Mouse (Mus musculus) frontal cortex, postnatal 25 days (tissue): ENCODE results near the gene Gtpbp1.
"Not testable (repeated sequence)": the region's sequence is repeated elsewhere in the genome, so short reads cannot be mapped to it uniquely, and the experiment has no call there.

Source experiments
- DNase-seq, 2 experiments: peaks; one replicate each; pipeline ENCODE4 v3.0.0; 2022; ENCODE audit warnings: low spot score in 2 of 2

Gene Gtpbp1

DNA sequence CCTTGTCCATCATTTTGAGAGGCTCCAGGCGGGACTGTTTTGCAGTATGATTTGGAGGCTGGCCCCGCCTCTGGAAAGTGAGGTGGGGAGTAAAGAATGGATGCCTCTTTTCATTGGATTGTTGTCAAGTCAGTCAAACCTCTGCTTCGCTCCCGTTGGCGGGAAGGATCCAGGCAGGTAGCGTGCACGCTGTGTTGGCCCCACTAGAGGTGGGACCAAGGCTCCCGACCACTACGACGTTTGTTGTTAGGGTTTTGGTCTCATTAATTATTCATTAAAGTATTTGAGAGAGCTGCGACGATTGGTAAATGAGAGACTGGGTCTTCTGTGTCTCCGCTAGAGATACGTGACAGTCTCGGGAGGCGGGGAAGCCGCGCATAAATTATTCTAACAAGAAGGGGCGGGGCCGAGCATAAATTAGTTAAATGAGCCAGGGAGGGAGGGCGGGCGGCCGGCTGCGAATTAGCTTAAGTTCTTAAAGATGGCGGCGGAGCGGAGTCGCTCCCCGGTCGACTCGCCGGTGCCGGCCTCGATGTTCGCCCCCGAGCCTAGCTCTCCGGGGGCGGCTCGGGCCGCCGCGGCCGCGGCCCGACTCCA is at the start of gene Gtpbp1:
Gtpbp1 (plus strand) TSS at position 420 of the 597 bp plus-strand sequence.
- DNase-seq, result peak; percentile 85 to 93

DNA sequence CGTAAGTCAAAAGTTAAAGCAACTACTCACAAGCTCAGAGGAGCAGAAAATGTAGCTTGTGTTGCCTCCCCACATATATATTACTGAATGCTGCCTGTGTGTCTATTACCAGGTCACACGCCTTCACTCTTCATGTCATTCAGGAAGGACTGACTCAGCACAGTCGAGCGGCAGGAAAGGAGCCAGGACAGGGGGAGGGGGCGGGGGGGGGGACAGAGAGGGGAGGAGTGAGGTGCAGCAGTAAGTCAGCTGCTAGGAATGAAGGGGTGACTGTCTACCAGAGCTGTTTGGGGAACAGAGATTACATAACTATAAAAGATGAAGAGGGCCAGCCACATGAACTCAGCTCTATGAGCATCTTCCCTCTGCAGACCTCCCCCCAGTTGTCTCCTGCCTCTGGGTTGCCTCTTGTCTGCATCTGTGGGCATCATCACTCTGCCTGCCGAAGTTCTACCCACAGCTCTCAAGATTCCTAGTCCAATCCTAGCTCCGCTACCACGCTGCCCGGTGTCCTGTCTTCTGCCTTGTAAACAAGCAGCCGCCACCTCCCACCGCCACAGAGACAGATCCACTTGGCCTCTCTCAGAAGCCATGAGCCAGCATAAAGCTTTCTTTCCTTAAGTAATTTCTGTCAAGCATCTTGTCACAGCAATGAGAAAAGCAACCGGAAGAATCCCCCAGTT is 49.4 kb upstream of the Gtpbp1 start:
- no peak for DNase-seq

DNA sequence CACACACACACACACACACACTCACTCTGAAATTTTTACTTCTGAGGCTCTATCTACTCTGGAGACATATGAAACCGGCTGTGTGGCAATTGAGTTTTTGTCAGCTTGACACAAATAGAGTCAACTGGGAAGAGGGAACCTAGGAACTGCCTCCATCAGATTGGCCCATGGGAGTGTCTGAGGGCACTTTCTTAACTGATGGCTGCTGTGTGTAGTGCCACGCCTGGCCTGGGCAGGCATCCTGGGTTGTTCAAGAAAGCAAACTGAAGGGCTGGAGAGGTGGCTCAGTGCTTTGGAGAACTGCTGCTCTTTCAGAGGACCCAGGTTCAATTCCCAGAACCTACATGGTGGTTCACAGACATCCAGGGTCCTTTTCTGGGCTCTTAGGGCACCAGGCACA is 45.2 kb upstream of the Gtpbp1 start:
- DNase-seq, result no peak

DNA sequence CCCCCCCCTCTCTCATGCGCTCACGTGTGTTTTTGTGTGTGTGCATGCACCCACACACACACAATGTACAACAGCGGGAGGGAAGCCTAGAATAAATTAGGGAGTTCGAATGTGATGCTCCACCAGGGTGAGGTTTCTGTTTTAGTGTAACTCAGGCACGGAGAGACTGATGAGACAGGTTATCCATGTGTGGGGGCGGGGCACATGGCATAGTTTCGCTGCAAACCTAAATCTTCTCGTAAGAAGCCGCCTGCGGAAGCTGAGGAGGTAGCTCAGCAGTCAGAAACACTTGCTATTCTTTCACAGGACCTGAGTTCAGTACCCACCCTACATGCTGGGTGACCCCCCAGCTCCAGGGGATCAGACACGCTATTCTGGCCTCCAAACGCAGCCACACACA is 42.5 kb upstream of the Gtpbp1 start:
- DNase-seq, result no peak

DNA sequence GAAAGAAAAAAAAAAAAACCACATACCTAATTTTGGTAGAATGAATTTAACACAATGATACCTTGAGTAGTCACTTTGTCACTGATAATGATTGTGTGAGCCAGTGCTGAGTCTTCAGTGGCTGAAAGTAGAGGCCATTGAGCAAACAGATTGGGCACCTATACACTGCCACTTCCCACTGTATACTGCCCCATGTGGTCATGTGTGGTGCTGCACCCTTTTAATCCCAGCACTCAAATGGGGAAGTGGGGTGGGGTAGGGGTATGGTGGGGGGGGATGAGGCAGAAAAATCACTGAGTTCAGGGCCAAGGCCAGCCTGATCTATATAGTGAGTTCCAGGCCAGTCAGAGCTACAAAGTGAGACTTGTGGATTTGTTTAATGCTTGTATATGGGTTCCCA is 40.1 kb upstream of the Gtpbp1 start:
- no peak for DNase-seq

DNA sequence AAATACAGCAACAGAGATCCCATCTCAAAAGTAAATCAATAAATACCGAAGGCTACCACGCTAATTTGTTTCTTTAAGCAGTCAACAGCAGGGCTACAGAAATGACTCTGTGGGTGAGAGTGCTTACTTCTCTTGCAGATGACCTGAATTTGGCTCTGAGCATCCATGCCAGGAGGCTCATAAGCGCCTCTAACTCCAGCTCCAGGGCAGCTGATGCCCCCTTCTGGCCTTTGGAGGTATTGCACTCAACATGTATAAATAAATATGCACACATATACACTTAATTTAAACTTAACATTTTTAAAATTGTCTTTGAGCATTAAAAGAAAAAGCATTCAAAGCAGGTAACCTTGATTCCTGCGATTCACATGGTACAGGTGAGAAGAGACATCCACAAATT is 39.2 kb upstream of the Gtpbp1 start:
- DNase-seq, result no peak

DNA sequence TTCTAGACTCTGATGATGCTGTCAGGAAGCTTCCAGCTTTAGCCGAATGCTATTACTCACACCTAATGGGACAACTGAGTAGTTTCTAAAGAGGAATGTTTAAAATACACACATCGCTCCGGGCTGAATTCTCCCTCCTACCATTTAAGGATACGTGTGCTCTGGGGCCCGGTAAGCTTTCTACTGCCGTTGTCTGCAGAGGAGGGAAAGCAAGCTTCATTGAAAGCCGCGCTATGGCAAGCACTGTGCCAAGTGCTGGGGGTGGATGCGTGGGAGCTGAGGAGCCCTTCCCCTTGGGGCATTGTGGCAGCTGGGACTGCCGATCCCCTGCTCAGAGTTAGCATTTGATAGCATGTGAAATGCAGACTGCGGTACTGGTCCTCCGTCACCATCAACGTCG is 34.2 kb upstream of the Gtpbp1 start:
- DNase-seq, result no peak

DNA sequence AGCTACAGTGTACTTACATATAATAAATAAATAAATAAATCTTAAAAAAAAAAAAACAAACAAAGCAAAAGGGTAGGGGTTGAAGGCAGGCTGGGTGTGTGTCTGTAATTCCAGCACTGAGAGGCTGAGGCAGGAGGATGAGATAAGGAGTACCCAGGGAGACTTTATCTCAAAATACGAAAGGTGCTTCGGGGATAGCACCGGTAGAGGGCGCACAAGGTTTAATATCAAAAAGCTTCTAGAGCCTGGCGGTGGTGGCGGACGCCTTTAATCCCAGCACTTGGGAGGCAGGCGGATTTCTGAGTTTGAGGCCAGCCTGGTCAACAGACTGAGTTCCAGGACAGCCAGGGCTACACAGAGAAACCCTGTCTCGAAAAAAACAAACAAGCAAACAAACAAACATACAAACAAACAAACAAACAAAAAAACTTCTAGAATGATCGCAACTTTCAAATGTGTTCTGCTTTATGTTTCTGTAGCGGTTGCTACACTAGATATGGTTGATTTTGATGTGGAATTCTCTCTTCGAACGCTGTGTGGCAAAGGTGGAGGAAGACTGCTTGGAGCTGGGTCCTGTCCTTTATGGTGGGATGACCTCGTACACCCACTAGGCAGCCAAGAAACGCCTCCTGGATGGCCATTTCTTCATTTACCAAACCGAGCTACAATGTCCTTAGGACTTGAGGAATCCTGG is 32.7 kb upstream of the Gtpbp1 start:
- peak; percentile 86 to 91 for DNase-seq

DNA sequence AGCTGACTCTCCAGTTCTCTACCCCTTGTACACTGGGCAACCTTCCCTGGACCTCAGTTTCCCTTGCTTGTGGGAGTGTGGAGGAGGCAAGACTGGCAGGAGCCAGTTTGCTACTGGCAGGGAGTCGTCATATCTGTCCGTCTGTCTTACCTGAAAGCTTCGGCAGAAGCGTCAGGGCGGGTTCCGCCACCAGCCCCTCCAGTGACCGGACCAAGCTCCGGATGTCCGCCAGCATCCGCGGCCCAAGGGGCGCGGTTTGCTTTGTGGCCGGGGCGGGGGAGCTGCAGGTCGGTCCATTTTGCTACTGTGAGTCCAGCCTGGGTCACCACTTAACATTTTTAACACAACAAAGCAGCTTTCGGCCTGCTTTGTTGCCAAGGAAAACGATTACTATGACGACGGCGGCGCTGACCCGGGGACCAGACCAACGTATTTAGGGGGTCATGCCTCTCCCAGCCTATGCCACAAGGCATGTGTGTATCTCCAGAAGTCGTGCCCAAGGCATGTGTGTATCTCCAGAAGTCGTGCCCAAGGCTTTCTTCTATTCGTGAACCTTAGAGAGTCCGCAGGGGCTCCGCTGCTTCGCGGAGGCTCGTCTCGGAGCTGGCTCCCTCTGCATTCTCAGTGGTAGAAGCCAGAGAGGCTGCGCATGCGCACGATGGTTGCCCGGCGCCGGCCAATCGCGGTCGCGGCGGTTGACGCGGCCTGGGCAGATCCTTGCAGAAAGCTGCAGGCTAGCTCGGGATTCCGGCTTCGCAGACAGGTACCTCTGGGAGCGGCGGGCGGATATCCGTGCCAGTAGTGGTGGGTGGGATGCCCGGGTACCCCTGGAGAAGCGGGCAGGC is 31.9 kb upstream of the Gtpbp1 start, which contains the start of the genes Fam227a and Cby1:
Fam227a (minus strand) TSS at position 426 of the 845 bp plus-strand sequence.
Cby1 (plus strand) TSS at position 669 of the 845 bp plus-strand sequence.
- peak; percentile 96 to 97 for DNase-seq

DNA sequence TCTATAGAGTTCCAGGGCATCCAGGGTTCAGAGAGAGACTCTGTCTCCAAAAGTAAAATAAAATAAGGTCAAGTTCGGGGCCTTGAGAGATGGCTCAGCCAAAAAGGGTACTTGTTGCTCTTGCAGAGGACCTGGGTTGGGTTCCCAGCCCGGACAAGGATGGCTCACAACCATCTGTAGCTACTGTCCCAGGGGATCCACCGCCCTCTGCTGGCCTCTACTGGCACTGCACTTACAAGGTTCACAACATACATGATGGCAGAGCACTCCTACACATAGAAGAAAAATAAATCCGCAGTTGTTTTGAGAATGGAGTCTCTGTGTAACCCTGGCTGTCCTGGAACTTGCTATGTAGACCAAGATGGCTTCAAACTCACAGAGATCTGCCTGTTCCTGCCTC is 28.8 kb upstream of the Gtpbp1 start:
- DNase-seq, result no peak

DNA sequence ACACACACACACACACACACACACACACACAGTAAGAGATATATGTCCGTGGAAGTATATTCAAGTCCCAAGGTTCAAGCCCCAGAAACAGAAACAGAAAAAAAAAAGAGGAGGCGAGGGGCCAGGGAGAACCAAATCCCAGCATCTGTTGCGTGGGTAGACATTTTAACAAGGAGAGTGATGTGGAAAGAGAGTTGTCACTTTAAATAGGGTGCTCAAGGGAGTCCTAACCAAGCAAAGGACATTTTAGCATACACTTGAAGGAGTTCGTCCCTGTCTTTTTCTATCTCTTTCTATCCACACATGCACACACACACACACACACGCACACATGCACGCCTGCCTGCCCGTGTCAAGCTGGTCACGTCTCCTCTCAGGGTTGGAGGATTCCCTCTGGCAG is 26.0 kb upstream of the Gtpbp1 start:
- no peak for DNase-seq

DNA sequence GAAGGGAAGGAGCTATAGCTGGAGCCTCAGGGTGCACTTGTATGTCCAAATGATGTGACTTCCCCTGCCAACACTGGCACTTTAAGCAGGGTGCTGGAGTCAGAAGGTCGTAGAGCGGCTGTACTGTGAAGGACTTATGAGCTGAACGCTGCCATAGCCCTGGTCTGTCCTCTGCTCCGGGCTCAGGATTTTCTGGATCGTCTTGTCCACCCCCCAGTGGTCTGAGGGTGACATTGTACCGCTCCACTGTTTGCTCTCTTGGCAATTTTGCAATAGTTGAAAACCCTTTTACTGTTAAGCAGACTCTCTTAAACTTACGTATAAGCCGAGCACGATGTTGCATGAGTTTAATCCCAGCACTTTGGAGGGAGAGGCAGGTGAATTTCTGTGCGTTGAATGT is 21.4 kb upstream of the Gtpbp1 start:
- DNase-seq, result no peak

DNA sequence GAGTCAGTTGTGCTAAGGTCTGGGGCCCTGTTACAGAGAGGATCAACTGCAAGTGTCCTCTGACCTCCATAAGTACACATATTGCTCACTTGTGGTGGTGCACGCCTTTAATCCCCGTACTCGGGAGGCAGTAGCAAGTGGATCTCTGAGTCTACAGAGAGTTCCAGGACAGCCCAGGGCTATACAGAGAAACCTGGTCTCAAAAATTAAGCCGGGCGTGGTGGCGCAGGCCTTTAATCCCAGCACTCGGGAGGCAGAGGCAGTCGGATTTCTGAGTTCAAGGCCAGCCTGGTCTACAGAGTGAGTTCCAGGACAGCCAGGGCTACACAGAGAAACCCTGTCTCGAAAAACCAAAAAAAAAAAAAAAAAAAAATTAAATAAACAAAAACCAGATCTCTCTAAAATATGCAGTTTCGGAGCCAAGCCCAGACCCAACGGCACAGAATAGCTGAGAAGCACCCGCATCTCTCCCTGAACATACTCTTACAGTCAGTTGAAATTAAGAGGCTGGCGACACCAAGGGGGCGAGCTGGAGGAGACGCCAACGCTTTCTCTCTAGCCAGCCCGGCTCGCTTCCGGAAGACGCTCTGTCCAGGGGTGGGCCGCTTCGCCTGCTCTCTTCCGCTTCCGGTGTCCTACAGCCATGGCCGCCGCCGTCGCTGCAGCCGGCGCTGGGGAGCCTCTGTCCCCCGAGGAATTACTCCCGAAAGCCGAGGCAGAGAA is 20.2 kb upstream of the Gtpbp1 start, which contains the start of gene Tomm22:
Tomm22 (plus strand) TSS at position 613 of the 723 bp plus-strand sequence.
- DNase-seq, result peak; percentile 61 to 79

DNA sequence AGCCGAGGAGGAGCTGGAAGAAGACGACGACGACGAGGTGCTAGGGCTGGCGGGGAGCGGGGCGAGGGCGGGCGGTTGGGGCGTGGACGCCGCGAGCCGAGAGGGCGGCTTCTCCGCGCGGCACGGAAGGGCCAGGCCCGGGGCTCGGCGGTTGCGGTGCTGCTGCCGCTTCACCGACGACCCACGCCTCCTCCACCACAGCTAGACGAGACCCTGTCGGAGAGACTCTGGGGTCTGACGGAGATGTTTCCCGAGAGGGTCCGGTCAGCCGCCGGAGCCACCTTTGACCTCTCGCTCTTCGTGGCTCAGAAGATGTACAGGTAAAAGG is 19.7 kb upstream of the Gtpbp1 start:
- no peak for DNase-seq

DNA sequence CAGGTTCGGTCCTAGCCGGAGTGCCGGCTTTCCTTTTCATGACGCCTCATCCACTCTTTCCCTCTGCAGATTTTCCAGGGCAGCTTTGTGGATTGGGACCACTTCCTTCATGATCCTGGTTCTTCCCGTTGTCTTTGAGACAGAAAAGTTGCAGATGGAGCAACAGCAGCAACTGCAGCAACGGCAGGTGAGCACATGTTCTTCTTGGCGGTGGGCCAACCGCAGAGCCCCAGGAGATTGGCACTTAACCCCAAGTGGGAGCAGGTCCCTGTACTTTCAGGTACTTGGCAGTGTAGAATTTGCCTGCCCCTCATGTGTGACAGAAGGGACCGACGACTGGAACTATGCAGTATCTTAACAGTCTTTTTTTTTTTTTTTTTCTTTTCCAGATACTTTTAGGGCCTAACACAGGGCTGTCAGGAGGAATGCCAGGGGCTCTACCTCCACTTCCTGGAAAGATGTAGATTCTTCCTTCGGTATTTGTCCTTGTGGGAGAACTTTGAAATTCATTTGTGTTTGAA is 18.8 kb upstream of the Gtpbp1 start:
- not testable (repeated sequence) for DNase-seq

DNA sequence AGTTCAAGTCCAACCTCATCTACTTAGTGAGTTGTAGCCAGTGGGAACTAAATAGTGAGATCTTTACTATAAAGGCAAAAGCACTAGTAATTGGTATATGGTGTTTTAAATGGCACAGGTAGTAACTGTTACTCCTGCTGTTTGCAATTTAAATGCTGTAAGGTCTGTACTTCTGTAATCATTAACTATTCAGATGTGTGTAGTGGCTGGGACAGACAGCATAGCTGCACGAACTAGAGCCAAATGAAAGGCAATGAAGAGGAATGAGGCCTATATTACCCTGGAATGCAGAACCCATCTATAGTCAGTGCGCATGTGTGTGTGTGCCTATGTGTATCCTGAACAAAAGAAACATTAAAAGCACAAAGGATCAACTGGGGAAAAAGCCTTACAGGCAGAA is 12.7 kb upstream of the Gtpbp1 start:
- no peak for DNase-seq

DNA sequence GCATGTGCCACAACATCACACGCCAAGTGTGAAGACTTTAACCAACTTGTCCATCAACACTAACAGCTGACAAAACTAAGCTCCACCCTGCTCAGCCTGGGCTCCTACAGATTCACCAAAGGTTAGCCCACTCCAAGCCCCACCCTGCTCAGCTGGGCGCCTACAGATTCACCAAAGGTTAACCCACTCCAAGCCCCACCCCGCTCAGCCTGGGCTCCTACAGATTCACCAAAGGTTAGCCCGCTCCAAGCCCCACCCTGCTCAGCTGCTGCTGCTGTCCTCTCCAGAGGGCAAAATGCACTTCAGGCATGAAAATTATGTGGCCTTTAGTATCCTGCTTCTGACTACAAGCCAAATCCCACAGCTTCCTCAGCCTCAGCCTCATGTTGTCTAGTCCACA is 8.7 kb upstream of the Gtpbp1 start:
- no peak for DNase-seq

DNA sequence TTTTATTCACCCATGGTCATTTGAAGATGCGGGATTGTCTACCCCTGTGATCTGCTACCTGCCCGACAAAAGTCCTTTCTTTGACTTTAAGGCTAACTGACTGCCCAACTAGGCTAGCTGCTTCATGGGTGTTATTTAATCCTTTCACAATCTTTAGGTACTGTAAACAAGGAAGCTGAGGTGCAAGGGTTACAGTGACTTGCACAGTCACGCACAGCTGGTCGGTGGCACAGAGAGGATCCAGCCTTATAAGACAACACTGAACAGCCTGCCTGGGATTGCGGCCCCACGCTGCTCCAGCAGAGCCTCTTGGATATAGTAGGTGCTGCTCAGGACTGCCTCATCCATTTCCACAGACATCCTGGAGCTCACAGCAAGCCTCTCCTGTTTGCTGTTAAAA is 7.5 kb upstream of the Gtpbp1 start:
- DNase-seq, result no peak

DNA sequence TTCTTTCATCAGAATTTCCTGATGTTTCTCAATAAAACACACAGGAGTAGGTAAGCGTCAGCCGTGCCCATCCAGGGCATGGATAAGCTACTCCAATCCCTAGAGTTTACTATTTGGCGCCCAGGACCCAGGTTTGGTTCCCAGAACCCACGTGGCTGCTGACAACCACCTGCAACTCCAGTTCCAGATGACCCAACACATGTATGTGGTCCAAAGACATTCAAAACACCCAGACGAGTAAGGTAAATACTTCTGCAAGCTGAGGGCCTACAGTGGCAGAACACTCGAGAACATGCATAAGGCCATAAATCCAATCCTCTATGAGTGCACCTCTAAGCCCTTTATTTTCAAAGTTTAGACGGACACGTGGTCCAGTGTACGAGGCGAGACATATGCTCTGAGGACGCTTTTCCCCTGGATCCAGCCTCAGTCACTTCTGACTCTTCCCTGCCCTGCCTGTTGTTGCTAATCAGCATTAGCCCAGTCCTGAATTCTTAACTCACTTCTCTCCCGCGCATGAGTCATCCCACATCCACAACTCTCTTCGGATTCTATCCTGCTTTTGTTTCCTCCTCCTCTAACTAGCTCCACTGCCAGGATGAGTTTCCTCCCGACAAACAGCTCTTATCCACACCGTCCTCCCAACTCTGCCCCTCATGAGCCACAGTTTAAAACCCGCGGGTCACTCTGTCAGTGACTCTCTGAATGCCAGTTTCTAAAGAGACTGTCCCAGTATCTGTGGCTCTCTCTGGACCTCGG is 6.8 kb upstream of the Gtpbp1 start:
- DNase-seq, result no peak

DNA sequence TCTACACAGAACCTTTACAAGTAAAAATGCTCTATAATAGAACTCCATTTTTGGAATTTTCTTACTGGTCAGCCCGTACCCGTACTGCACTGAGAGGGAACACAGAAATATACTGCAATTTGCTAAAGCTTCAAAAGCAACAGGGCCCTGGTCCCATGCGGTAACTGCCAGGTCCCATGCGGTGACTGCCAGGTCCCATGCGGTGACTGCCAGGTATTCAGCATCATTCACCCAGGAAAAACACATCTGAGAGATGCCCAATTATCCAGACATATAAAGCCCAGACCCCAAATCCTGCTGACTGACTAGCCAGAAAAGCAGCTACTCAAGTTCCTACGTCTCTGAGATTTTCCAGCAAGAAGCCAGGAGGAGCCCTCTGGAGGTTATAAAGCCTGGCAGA is 6.0 kb upstream of the Gtpbp1 start:
- DNase-seq, result no peak
